Mouse (Mus musculus) neural tube, postnatal 0 days (tissue): Measurements from ENCODE around the gene Skint7. TPM values are rescaled to one million over a fixed set of nuclear protein-coding genes. Genes with fewer than 3 reads are reported as not detected.

Experiments used
- polyA plus RNA-seq: library from polyadenylated mRNA; unstranded; fragments of >200 nt; fragmentation: Nextera tagmentation; extraction: Ambion mirVana; gene quantifications from 2 replicates; pipeline ENCODE4 v1.2.1, GENCODE M21; 2015

Gene Skint7
- not detected in 2 replicates for polyA plus RNA-seq

GRCm38 (mm10) chr4:111972623-111973022 lies at the start of gene Skint7:
Gene Skint7, plus strand, starts transcription at chr4:111972923.

GRCm38 (mm10) chr4:112005969-112006368 lies 33.2 kb downstream of the Skint7 start, which contains the start of gene Skint1:
Gene Skint1, plus strand, starts transcription at chr4:112006269.

Other genes starting within 250 kb of the Skint7 start
- gene Slc5a9, start 70.0 kb upstream of the Skint7 start, polyA plus RNA-seq = not detected in 2 replicates
- gene Skint8, start 53.5 kb upstream of the Skint7 start, polyA plus RNA-seq = not detected in 2 replicates
- gene Skint1, start 33.3 kb downstream of the Skint7 start, polyA plus RNA-seq = not detected in 2 replicates
- gene Skint4, start 99.1 kb downstream of the Skint7 start, polyA plus RNA-seq = not detected in 2 replicates